Mouse (Mus musculus) heart, embryonic 15.5 days (tissue): ENCODE measurements around the gene Map1lc3b. TPM values are rescaled to one million over a fixed set of nuclear protein-coding genes. Genes with fewer than 3 reads are reported as not detected.

Experiments used
- ATAC-seq: fragments of 200-750 bp; cut with Nextera tagmentation; replicated peaks from 2 replicates; pipeline ENCODE4 v1.8.0; 2017; ENCODE audit warnings: low read depth, moderate TSS enrichment; ENCODE audit not compliant: insufficient number of reproducible peaks, insufficient read depth, low FRiP score
- H3K27ac ChIP-seq: fragments of 300-500 bp; sonication (generic); 2 replicates; pipeline ENCODE4 v1.5.1; 2015; ENCODE audit warnings: mild to moderate bottlenecking, inconsistent platforms
- H3K27me3 ChIP-seq: fragments of 300-500 bp; sonication (generic); 2 replicates; pipeline ENCODE4 v1.6.1; 2015; ENCODE audit warnings: inconsistent platforms
- H3K36me3 ChIP-seq: fragments of 300-500 bp; sonication (generic); 2 replicates; pipeline ENCODE4 v1.6.1; 2015; ENCODE audit warnings: mild to moderate bottlenecking, inconsistent platforms
- H3K4me1 ChIP-seq: fragments of 300-500 bp; sonication (generic); replicated peaks from 2 replicates; pipeline ENCODE4 v1.6.1; 2015; ENCODE audit warnings: inconsistent platforms
- H3K4me2 ChIP-seq: fragments of 300-500 bp; sonication (generic); 2 replicates; pipeline ENCODE4 v1.6.1; 2015; ENCODE audit warnings: inconsistent platforms, mild to moderate bottlenecking, moderate library complexity
- H3K4me3 ChIP-seq: fragments of 300-500 bp; sonication (generic); 2 replicates; pipeline ENCODE4 v1.5.1; 2015; ENCODE audit warnings: mild to moderate bottlenecking, inconsistent platforms
- H3K9ac ChIP-seq: fragments of 300-500 bp; sonication (generic); 2 replicates; pipeline ENCODE4 v1.6.1; 2015; ENCODE audit warnings: mild to moderate bottlenecking, inconsistent platforms
- H3K9me3 ChIP-seq: fragments of 300-500 bp; sonication (generic); replicated peaks from 2 replicates; pipeline ENCODE4 v1.6.1; 2016; ENCODE audit warnings: inconsistent platforms
- WGBS: fragments of 180-500 bp; shearing (Covaris S2); methylation state at CpG from one replicate; pipeline ENCODE4 v1.1.7; 2015; ENCODE audit warnings: mixed read lengths; 5-methylcytosine and 5-hydroxymethylcytosine counted together
- polyA plus RNA-seq: library from polyadenylated mRNA; unstranded; fragments of >200 nt; fragmentation: Nextera tagmentation; extraction: Ambion mirVana; gene quantifications from 2 replicates; pipeline ENCODE4 v1.2.1, GENCODE M21; 2015

Gene Map1lc3b
- polyA plus RNA-seq, 1 experiment from 2014 or later, result 199 TPM

- Histone ChIP-seq H3K36me3 (peaks cover 29% of the 10 kb centered on the region), H3K27ac (no peak overlapping the region), H3K9ac (no peak overlapping the region), H3K4me3 (no peak overlapping the region), H3K4me1 (peaks cover 7% of the 10 kb centered on the region), H3K27me3 (no peaks in the 10 kb centered on the region), H3K9me3 (no peaks in the 10 kb centered on the region), H3K4me2 (no peak overlapping the region)
- no peak for ATAC-seq
- WGBS, result 85% methylated on average over 11 of the region's 11 CpGs
Measured at GRCm38 (mm10) chr8:121609916-121610315, 19.8 kb downstream of the Map1lc3b start.

- Histone ChIP-seq H3K4me3 (no peak overlapping the region), H3K4me1 (peaks cover 14% of the 10 kb centered on the region), H3K27me3 (no peaks in the 10 kb centered on the region), H3K4me2 (no peak overlapping the region), H3K36me3 (peaks cover 14% of the 10 kb centered on the region), H3K9ac (no peak overlapping the region), H3K9me3 (no peaks in the 10 kb centered on the region), H3K27ac (no peak overlapping the region)
- ATAC-seq, result no peak
Measured at GRCm38 (mm10) chr8:121613419-121613818, 23.3 kb downstream of the Map1lc3b start.

- Histone ChIP-seq H3K27me3 (no peaks in the 10 kb centered on the region), H3K4me1 (peaks cover 45% of the 10 kb centered on the region), H3K36me3 (no peaks in the 10 kb centered on the region), H3K9ac (0 out of 2 replicates have a peak overlapping the region, but pooled peaks have one; percentile 3), H3K4me2 (peak overlapping the region; percentile 12; the same call in 1 of the 2 replicates), H3K4me3 (no peak overlapping the region), H3K9me3 (no peaks in the 10 kb centered on the region), H3K27ac (peak overlapping the region; percentile 79)
- peak; percentile 83 for ATAC-seq
- 19% methylated on average over 7 of the region's 7 CpGs for whole genome bisulfite sequencing
Measured at GRCm38 (mm10) chr8:121619401-121619995, 29.3 kb downstream of the Map1lc3b start.

- peak; percentile 8; the same call in 1 of the 2 replicates for ATAC-seq
- H3K36me3 ChIP-seq, result no peaks in the 10 kb centered on the region
- WGBS, result 57% methylated on average over 12 of the region's 12 CpGs
- peak overlapping the region; percentile 79 for H3K27ac ChIP-seq
- H3K4me1 ChIP-seq, result peaks cover 54% of the 10 kb centered on the region
- no peak overlapping the region for H3K4me3 ChIP-seq
- H3K4me2 ChIP-seq, result peak overlapping the region; percentile 17; the same call in 1 of the 2 replicates
- no peaks in the 10 kb centered on the region for H3K27me3 ChIP-seq
- H3K9ac ChIP-seq, result no peak overlapping the region
- no peaks in the 10 kb centered on the region for H3K9me3 ChIP-seq
Measured at GRCm38 (mm10) chr8:121620801-121621516, 30.8 kb downstream of the Map1lc3b start.

GRCm38 (mm10) chr8:121621879-121622278, 31.7 kb downstream of the Map1lc3b start:
- H3K4me2 ChIP-seq, result no peak overlapping the region
- ATAC-seq, result no peak
- no peaks in the 10 kb centered on the region for H3K9me3 ChIP-seq
- 50% methylated on average over 1 of the region's 1 CpGs for WGBS
- no peaks in the 10 kb centered on the region for H3K27me3 ChIP-seq
- no peaks in the 10 kb centered on the region for H3K36me3 ChIP-seq
- H3K4me1 ChIP-seq, result peaks cover 63% of the 10 kb centered on the region
- H3K27ac ChIP-seq, result no peak overlapping the region
- no peak overlapping the region for H3K9ac ChIP-seq
- no peak overlapping the region for H3K4me3 ChIP-seq

GRCm38 (mm10) chr8:121623043-121623442, 32.9 kb downstream of the Map1lc3b start:
- Histone ChIP-seq H3K27me3 (no peaks in the 10 kb centered on the region), H3K4me1 (peaks cover 65% of the 10 kb centered on the region), H3K36me3 (peaks cover 7% of the 10 kb centered on the region), H3K4me3 (no peak overlapping the region), H3K4me2 (no peak overlapping the region), H3K9ac (no peak overlapping the region), H3K27ac (no peak overlapping the region), H3K9me3 (no peaks in the 10 kb centered on the region)
- ATAC-seq, result no peak
- 79% methylated on average over 8 of the region's 8 CpGs for WGBS

- Histone ChIP-seq H3K4me1 (peaks cover 56% of the 10 kb centered on the region), H3K4me2 (no peak overlapping the region), H3K9me3 (no peaks in the 10 kb centered on the region), H3K4me3 (no peak overlapping the region), H3K36me3 (peaks cover 11% of the 10 kb centered on the region), H3K27ac (no peak overlapping the region), H3K27me3 (no peaks in the 10 kb centered on the region), H3K9ac (no peak overlapping the region)
- no peak for ATAC-seq
- WGBS, result 48% methylated on average over 4 of the region's 4 CpGs
Measured at GRCm38 (mm10) chr8:121628681-121629080, 38.5 kb downstream of the Map1lc3b start.

GRCm38 (mm10) chr8:121631645-121632071, 41.5 kb downstream of the Map1lc3b start:
- Histone ChIP-seq H3K27me3 (no peaks in the 10 kb centered on the region), H3K27ac (peak overlapping the region; percentile 57), H3K4me3 (no peak overlapping the region), H3K9me3 (no peaks in the 10 kb centered on the region), H3K4me1 (peaks cover 52% of the 10 kb centered on the region), H3K36me3 (peaks cover 11% of the 10 kb centered on the region), H3K9ac (0 out of 2 replicates have a peak overlapping the region, but pooled peaks have one; percentile 17), H3K4me2 (no peak overlapping the region)
- peak; percentile 68 for ATAC-seq
- 44% methylated on average over 7 of the region's 7 CpGs for WGBS

GRCm38 (mm10) chr8:121632401-121632800, 42.2 kb downstream of the Map1lc3b start:
- WGBS, result 50% methylated on average over 5 of the region's 5 CpGs
- peak overlapping the region; percentile 57 for H3K27ac ChIP-seq
- 0 out of 2 replicates have a peak overlapping the region, but pooled peaks have one; percentile 17 for H3K9ac ChIP-seq
- H3K4me2 ChIP-seq, result no peak overlapping the region
- no peak for ATAC-seq
- H3K4me1 ChIP-seq, result peaks cover 51% of the 10 kb centered on the region
- no peaks in the 10 kb centered on the region for H3K27me3 ChIP-seq
- no peaks in the 10 kb centered on the region for H3K9me3 ChIP-seq
- H3K4me3 ChIP-seq, result no peak overlapping the region
- peaks cover 9% of the 10 kb centered on the region for H3K36me3 ChIP-seq

GRCm38 (mm10) chr8:121635534-121635933, 45.4 kb downstream of the Map1lc3b start:
- peak overlapping the region; percentile 48 for H3K27ac ChIP-seq
- H3K36me3 ChIP-seq, result no peaks in the 10 kb centered on the region
- H3K9me3 ChIP-seq, result no peaks in the 10 kb centered on the region
- WGBS, result 44% methylated on average over 6 of the region's 6 CpGs
- 0 out of 2 replicates have a peak, but pooled peaks have one; percentile 19 for ATAC-seq
- H3K4me1 ChIP-seq, result peaks cover 51% of the 10 kb centered on the region
- H3K4me3 ChIP-seq, result no peak overlapping the region
- no peaks in the 10 kb centered on the region for H3K27me3 ChIP-seq
- no peak overlapping the region for H3K4me2 ChIP-seq
- no peak overlapping the region for H3K9ac ChIP-seq

GRCm38 (mm10) chr8:121636180-121636579, 46.0 kb downstream of the Map1lc3b start:
- no peak overlapping the region for H3K4me2 ChIP-seq
- H3K4me3 ChIP-seq, result no peak overlapping the region
- no peaks in the 10 kb centered on the region for H3K27me3 ChIP-seq
- no peaks in the 10 kb centered on the region for H3K36me3 ChIP-seq
- 73% methylated on average over 8 of the region's 8 CpGs for WGBS
- H3K4me1 ChIP-seq, result peaks cover 52% of the 10 kb centered on the region
- H3K27ac ChIP-seq, result peak overlapping the region; percentile 48
- ATAC-seq, result no peak
- no peaks in the 10 kb centered on the region for H3K9me3 ChIP-seq
- no peak overlapping the region for H3K9ac ChIP-seq
